17 mouse cellular contexts compared by ENCODE assay signal in genomic region chr13:20525844-20526243, GRCm38 (mm10).
DNase-seq lines count a peak whose midpoint lies in the region.
"Had no signal": no experiment of that assay in that cellular context is flagged by ENCODE, and none has a peak within 500 bp of the region (broad histone marks: within the 10 kb centered on the region; RNA-seq: fewer than 3 reads in every experiment).

No protein-coding gene starts in this region.

- intact Hi-C loops in left cerebral cortex, postnatal 4 days (cut with DNase I), result no loop called here

- peak; percentile 37 to 45 for DNase-seq in cerebellum, postnatal 14 days
- DNase-seq in cerebellum, adult 11-12 months, result no peak
- DNase-seq in left cerebral cortex, postnatal 4 days, result peak; percentile 23
- no peak for DNase-seq in left cerebral cortex, adult 11 months (ENCODE audit: low spot score)
- DNase-seq in spleen, postnatal 36 days (ENCODE audit: low spot score in 2 of 2), result peak; percentile 16 to 24
- DNase-seq in spleen, adult 12 weeks (ENCODE audit: low spot score), result no peak
- DNase-seq in thymus, postnatal 36 days, result no peak
- no peak for DNase-seq in kidney, postnatal 14 days
- DNase-seq: adrenal gland, adult 8-10 months; gastrocnemius, postnatal 14 days; heart, adult 2 months; heart, postnatal 14 days; kidney, adult 11 months; kidney, postnatal 4 days; liver; thymus, adult 18-20 months; thymus, postnatal 4 days had no signal

Comparison
In these comparisons a context has a peak if more than half of its experiments do, and no peak if none do; other contexts are left out.
1. DNase-seq: peak in cerebellum, postnatal 14 days (2 of 2), left cerebral cortex, postnatal 4 days (single experiment) and spleen, postnatal 36 days (2 of 2); none in cerebellum, adult 11-12 months (single experiment), left cerebral cortex, adult 11 months (single experiment), spleen, adult 12 weeks (single experiment), thymus, postnatal 36 days (0 of 2) and kidney, postnatal 14 days (single experiment).